Comparison of ENCODE assay signal across 8 mouse cellular contexts in the genomic region with DNA sequence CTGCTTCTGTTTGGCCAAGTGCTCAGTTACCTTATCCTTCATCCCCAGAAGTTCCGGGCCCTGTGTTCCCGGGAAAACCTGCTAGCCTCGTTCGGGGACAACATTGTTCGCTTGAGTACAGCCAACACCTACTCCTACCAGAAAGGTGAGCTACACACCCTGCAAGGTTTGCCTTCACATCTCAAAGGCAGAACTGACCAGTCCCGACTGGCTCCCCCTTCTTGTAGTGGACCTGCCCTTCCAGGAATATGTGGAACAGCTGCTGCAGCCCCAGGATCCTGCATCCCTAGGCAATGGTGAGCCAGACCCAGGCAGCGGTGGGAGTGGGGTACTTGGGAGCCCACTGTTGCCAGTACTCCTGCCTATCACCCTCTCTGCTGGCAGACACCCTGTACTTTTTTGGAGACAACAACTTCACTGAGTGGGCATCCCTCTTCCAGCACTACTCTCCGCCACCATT. TPM values are rescaled to one million over a fixed set of nuclear protein-coding genes. Genes with fewer than 3 reads are reported as not detected.
DNase-seq lines count a peak whose midpoint lies in the region; ATAC-seq and TF ChIP-seq lines count a peak whose summit lies in the region.

No protein-coding gene starts in this region.

- ATAC-seq in neural tube, embryonic 13.5 days (ENCODE audit: low read depth), result no peak

- H3K27ac ChIP-seq in liver, adult 2 months (replicated peaks; ENCODE audit: insufficient read depth, low read depth, low read length), result peak overlapping the region; percentile 69
- H3K27ac ChIP-seq in forebrain, embryonic 10.5 days, result peak overlapping the region; percentile 94
- H3K27ac ChIP-seq in neural tube, embryonic 13.5 days (replicated peaks), result peak overlapping the region; percentile 94

- H3K36me3 ChIP-seq in liver, adult 2 months (ENCODE audit: control insufficient read depth, insufficient read depth, low read length), result 0 out of 2 replicates have a peak, but pooled peaks cover 4% of the 10 kb centered on the region
- peaks cover 62% of the 10 kb centered on the region for H3K36me3 ChIP-seq in forebrain, embryonic 10.5 days (replicated peaks)
- H3K36me3 ChIP-seq in neural tube, embryonic 13.5 days, result peaks cover 51% of the 10 kb centered on the region

- DNase-seq in liver, adult 2 months (ENCODE audit: extremely low read depth, low read depth, low spot score), result no peak
- DNase-seq in liver, result no peak
- DNase-seq in forebrain, embryonic 10.5 days (ENCODE audit: extremely low spot score, low spot score), result no peak
- DNase-seq in kidney, postnatal 10 days, result peak; percentile 32
- no peak for DNase-seq in spleen, postnatal 14 days (ENCODE audit: low spot score in 2 of 2)
- DNase-seq in gastrocnemius, postnatal 36 days, result no peak
- DNase-seq in testis, postnatal 14 days (ENCODE audit: low spot score), result no peak

- peak overlapping the region; percentile 96 for H3K4me2 ChIP-seq in neural tube, embryonic 13.5 days

- H3K4me1 ChIP-seq in liver, adult 2 months (ENCODE audit: control insufficient read depth, insufficient read depth, low read length), result peaks cover 27% of the 10 kb centered on the region
- peaks cover 83% of the 10 kb centered on the region for H3K4me1 ChIP-seq in forebrain, embryonic 10.5 days
- peaks cover 84% of the 10 kb centered on the region for H3K4me1 ChIP-seq in neural tube, embryonic 13.5 days (replicated peaks)

- H3K79me2 ChIP-seq in liver, adult 2 months (ENCODE audit: control insufficient read depth, insufficient read depth, low read length), result peaks cover 17% of the 10 kb centered on the region

- no peak for TF ChIP-seq POLR2A in liver, adult 2 months (IDR thresholded peaks at IDR 0.05; ENCODE audit: extremely low read depth, insufficient read depth, low read length)

- 26% methylated on average over 8 of the region's 8 CpGs for WGBS in liver, adult 2 months
- 44% methylated on average over 8 of the region's 8 CpGs for WGBS in forebrain, embryonic 10.5 days
- 47% methylated on average over 8 of the region's 8 CpGs for WGBS in neural tube, embryonic 13.5 days

- peak overlapping the region; percentile 78 for H3K9ac ChIP-seq in liver, adult 2 months (ENCODE audit: low read depth, low read length)
- peak overlapping the region; percentile 89 for H3K9ac ChIP-seq in neural tube, embryonic 13.5 days

- H3K9me3 ChIP-seq in forebrain, embryonic 10.5 days, result no peaks in the 10 kb centered on the region
- no peaks in the 10 kb centered on the region for H3K9me3 ChIP-seq in neural tube, embryonic 13.5 days

- H3K4me3 ChIP-seq in liver, adult 2 months (ENCODE audit: insufficient read depth, low read depth, low read length), result peak overlapping the region; percentile 64
- H3K4me3 ChIP-seq in forebrain, embryonic 10.5 days, result peak overlapping the region; percentile 77
- H3K4me3 ChIP-seq in neural tube, embryonic 13.5 days, result peak overlapping the region; percentile 76

- TF ChIP-seq CTCF in liver, adult 2 months (IDR thresholded peaks at IDR 0.05; ENCODE audit: low read depth, low read length), result no peak

- intact Hi-C loops in gastrocnemius, postnatal 36 days (cut with DNase I), result loop anchor here (10.0 kb wide), 1 partner anchor 935 kb away; a partner anchor contains a TSS

- H3K27me3 ChIP-seq in liver, adult 2 months (ENCODE audit: control insufficient read depth, insufficient read depth, low read length), result no peaks in the 10 kb centered on the region
- H3K27me3 ChIP-seq in forebrain, embryonic 10.5 days (ENCODE audit: poor library complexity, severe bottlenecking), result no peaks in the 10 kb centered on the region
- H3K27me3 ChIP-seq in neural tube, embryonic 13.5 days, result no peaks in the 10 kb centered on the region

RNA-seq across cellular contexts. Expression of a gene that starts 0.9 kb away (rescaled TPM):
- 25.6 and 30.5 TPM in 2 replicates for total RNA-seq in liver, adult 2 months (2014; rRNA removed)
- polyA plus RNA-seq in liver, adult 2 months (2012; rRNA removed), result 75.0 and 78.4 TPM in 2 replicates
- 53.9 and 58.7 TPM in 2 replicates for polyA plus RNA-seq in forebrain, embryonic 10.5 days (2016; fragmentation: Nextera tagmentation; extraction: Ambion mirVana)
- 55.2 and 60.6 TPM in 2 replicates for polyA plus RNA-seq in neural tube, embryonic 13.5 days (2015; fragmentation: Nextera tagmentation; extraction: Ambion mirVana)
- 10 to 100 TPM; 13.4 to 13.6 TPM for total RNA-seq in gastrocnemius, postnatal 36 days (2021)

RNA-seq across cellular contexts. Expression of a gene that starts 3.6 kb away (rescaled TPM):
- 50.4 and 55.3 TPM in 2 replicates for total RNA-seq in liver, adult 2 months (2014; rRNA removed)
- polyA plus RNA-seq in liver, adult 2 months (2012; rRNA removed), result 81.3 and 94.4 TPM in 2 replicates
- 403 TPM in 2 replicates for polyA plus RNA-seq in forebrain, embryonic 10.5 days (2016; fragmentation: Nextera tagmentation; extraction: Ambion mirVana)
- 284 and 316 TPM in 2 replicates for polyA plus RNA-seq in neural tube, embryonic 13.5 days (2015; fragmentation: Nextera tagmentation; extraction: Ambion mirVana)
- total RNA-seq in gastrocnemius, postnatal 36 days (2021), result 10 to 100 TPM; 85.4 to 86.0 TPM

RNA-seq across cellular contexts. Expression of a gene that starts 6.2 kb away (rescaled TPM):
- 13.3 and 15.6 TPM in 2 replicates for total RNA-seq in liver, adult 2 months (2014; rRNA removed)
- 23.9 and 24.8 TPM in 2 replicates for polyA plus RNA-seq in liver, adult 2 months (2012; rRNA removed)
- polyA plus RNA-seq in forebrain, embryonic 10.5 days (2016; fragmentation: Nextera tagmentation; extraction: Ambion mirVana), result 29.6 and 34.0 TPM in 2 replicates
- 27.0 and 28.3 TPM in 2 replicates for polyA plus RNA-seq in neural tube, embryonic 13.5 days (2015; fragmentation: Nextera tagmentation; extraction: Ambion mirVana)
- 1 to 10 TPM; 8.9 to 9.3 TPM for total RNA-seq in gastrocnemius, postnatal 36 days (2021)

RNA-seq across cellular contexts. Expression of a gene that starts 7.5 kb away (rescaled TPM):
- total RNA-seq in liver, adult 2 months (2014; rRNA removed), result 0.40 and 0.74 TPM in 2 replicates
- polyA plus RNA-seq in liver, adult 2 months (2012; rRNA removed), result 3.8 and 5.5 TPM in 2 replicates
- polyA plus RNA-seq in forebrain, embryonic 10.5 days (2016; fragmentation: Nextera tagmentation; extraction: Ambion mirVana), result 0.93 and 1.3 TPM in 2 replicates
- polyA plus RNA-seq in neural tube, embryonic 13.5 days (2015; fragmentation: Nextera tagmentation; extraction: Ambion mirVana), result 18.9 and 21.1 TPM in 2 replicates
- 10 to 100 TPM; 23.2 to 27.7 TPM for total RNA-seq in gastrocnemius, postnatal 36 days (2021)

RNA-seq across cellular contexts. Expression of a gene that starts 12.0 kb away (rescaled TPM):
- 2.7 and 4.8 TPM in 2 replicates for total RNA-seq in liver, adult 2 months (2014; rRNA removed)
- polyA plus RNA-seq in liver, adult 2 months (2012; rRNA removed), result 19.1 and 26.9 TPM in 2 replicates
- 1.7 and 2.3 TPM in 2 replicates for polyA plus RNA-seq in forebrain, embryonic 10.5 days (2016; fragmentation: Nextera tagmentation; extraction: Ambion mirVana)
- 6.9 and 7.5 TPM in 2 replicates for polyA plus RNA-seq in neural tube, embryonic 13.5 days (2015; fragmentation: Nextera tagmentation; extraction: Ambion mirVana)
- 10 to 100 TPM; 18.6 to 19.2 TPM for total RNA-seq in gastrocnemius, postnatal 36 days (2021)
